Mouse (Mus musculus) adrenal gland, adult 18-20 months (tissue): ENCODE data around the gene Dao. TPM values are rescaled to one million over a fixed set of nuclear protein-coding genes. Genes with fewer than 3 reads are reported as not detected.

Experiments used
- DNase-seq, 2 experiments: peaks; one replicate each; pipeline ENCODE4 v3.0.0; 2021 to 2022; ENCODE audit warnings: low spot score in 2 of 2
- total RNA-seq, 2 experiments: library from RNA; stranded (reverse); gene quantifications; 1 replicate in 1 of 2; 2 replicates in 1 of 2; pipeline ENCODE4 v1.2.3; 2021

The Dao gene
- total RNA-seq, 2 experiments from 2014 or later, result 0.20 TPM; not detected in 1

DNA sequence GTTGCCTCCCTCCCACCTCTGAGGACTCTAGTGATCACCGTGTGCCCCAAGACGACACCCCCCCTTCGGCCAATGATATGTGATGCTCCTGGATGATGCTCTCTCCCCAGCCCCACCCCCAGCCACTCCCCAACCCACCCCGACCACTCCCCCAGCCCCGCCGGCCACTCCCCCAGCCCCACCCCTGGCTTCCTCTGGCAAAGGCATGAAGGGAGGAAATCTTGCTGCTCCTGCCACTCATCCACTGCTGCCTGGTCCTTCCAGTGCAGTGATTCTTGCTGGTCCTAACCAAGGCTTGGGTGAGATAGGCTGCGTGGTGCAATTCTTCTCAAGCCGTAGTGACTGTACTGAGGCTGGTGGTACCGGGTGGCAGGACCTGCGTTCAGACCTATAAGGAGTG, 21.4 kb downstream of the Dao start:
- no peak for DNase-seq

DNA sequence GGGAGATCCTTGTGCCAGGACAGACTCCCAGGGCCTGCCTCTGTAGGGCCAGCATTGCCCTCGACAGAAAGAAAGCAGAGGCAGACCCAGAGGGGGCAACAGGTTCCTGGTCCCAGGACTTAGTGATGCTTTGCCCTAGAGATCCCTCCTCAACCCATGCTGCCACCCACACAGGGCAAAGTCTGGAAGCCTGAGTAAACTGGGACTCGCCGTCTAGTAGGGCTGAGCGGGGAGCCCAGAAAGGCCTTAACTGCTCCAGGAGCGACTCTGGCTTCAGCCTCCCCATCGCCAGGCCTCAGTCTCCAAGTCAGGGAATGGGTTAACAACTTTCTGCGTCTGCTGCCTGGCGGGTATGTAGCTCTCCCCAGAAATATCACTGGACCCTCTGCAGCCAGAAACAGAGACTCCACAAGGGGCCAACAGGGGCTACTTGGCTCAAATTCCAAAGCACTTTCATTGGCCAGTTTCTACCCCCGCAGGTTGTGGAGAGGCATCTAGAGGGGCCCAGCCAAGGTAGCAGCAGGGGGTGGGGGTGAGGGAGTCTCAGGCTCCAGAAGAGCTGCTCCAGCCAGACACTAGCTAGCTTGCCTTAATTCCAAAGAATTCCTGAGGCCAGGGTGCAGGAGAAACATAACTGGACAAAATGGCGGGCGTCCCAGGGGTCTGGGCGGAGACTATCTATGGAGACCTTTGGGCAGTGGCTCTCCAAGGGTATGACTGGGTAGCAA, 23.9 kb downstream of the Dao start:
- no peak for DNase-seq

DNA sequence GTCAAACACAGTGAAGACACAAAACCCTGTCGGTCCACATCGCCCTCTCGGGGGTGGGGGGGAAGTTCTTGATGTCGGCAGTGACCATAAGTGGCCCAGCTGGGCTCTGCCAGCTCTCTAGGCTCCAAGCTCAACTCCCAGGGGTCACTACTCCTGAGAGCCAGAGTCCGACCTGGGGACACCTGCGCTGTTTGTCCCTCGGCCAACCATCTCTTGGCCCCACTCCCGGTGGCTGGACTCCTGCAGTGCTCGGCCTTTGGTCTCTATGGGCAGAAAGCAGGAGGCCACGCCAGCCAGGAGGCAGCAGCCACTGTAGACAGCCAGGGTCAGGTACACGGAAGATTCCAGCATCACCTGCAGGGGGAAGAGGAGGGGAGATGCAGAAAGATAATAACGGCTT, 24.6 kb downstream of the Dao start:
- no peak for DNase-seq

DNA sequence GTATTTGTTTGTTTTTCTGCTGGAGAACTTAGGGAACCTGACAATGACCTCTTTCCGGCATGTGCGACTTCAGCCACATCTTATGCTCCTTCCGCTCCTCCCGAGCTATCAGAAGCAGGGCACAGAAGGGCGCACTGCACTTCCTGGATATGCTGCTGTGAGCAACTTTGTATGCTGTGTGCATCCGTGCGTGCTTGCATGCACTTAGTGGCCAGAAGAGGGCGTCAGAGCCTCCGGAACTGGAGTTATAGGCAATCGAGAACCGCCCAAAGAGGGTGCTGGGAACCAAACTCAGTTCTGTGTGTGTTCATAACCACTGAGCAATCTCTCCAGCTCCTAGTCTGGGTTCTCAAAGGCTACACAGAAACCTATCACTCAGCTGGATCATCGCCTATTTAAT, 27.1 kb downstream of the Dao start:
- no peak for DNase-seq

DNA sequence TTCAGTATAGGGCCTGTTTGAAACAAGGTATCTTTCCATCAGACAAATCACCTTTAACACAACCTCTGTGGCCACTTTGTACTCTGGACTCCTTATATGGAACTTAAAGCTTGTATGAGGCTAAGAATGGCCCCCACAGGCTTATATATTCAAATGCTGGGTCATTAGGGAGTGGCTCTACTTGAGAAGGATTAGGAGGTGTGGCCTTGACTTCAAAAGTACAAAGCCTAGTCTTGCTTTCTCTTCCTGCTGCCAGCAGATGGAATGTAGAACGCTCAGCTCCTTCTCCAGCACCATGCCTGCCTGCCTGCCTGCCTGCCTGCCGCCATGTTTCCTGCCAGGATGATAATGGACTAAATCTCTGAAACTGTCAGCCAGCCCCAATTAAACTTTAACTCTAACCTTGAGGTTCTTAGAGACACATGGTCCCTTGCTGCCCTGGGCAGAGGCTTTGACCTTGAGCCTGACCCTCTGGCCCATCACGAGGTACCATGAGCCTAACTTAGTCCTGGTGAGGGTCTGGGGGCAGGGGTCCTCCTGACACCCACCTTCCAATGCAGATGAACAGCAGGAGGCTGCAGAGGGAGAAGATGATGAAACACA, 28.8 kb downstream of the Dao start:
- DNase-seq, result no peak

DNA sequence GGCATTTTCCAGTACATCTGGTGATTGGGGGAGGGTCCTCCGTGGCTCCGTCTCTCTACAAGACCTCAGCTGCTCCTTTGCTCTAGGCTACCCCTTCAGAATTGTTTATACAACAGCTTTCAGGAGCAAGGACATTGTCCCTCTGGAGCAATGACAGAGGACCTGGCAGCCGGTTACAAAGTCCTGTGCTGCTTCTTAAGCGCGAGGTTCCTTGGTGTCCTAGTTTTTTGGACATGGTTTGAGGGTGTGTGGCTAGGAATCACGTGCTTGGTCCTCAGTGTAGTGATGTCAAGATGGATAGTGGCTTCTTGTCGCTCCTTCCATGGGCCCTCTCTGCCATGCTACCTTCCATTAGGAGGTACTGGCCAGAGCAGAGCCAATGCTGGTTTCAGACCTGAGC, 30.9 kb downstream of the Dao start:
- no peak for DNase-seq

DNA sequence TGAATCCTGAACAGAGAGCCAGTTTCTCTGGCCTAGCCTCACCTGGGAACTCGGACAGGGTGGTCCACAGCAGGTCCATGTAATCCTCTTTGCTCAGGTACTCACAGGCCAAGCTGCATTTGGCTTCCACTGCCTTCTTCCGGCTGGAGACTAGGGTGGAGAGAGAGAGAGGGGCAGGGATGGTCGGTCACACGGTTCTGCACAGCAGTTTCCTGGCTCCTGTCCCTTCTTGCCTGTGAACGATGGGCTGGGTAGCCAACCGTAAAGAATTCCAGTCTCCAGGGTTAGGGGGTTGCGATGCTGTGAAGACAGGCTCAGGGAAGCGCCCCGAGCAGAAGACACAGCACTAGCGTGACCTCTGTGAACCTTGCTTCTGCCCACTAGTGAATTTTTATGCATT, 31.6 kb downstream of the Dao start:
- DNase-seq, result no peak

DNA sequence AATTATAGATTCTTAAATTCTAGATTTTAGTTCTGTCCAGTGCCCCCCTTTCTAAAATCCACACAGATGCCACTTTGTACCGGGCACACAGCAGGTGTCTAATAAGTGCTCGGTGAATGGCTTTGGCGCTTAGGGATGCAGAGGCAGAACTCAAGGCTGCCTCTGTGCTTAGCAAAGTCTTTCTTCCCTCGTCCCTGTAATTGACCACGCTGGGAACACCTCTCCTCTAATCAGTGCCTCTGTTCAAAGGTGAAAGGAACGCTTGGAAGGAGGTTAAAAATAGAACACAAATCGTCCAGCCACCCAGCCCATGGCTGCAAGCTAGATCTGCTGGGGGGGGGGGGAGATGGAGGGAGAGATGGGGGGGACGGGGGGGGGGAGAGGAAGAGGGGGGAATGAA, 37.0 kb downstream of the Dao start:
- no peak for DNase-seq

DNA sequence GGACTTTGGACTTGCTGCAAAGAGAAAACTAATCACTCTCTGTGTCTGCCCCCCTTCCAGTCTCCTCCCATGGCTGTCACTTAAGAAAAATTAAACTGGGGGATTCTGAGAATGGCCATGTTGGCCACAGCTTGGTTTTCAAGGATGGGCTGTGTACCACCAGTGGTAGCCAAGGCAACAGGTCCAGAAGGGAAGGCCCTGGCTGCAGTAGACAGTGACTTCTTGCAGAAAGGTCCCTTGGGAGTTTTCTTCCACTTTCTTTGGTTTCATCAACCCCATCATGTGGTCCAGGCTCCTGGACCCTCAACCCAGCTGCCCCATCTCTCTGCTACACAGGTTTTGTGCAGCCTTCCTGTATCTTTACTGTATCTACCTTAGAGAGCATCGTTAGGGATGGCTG, 37.4 kb downstream of the Dao start:
- no peak for DNase-seq

DNA sequence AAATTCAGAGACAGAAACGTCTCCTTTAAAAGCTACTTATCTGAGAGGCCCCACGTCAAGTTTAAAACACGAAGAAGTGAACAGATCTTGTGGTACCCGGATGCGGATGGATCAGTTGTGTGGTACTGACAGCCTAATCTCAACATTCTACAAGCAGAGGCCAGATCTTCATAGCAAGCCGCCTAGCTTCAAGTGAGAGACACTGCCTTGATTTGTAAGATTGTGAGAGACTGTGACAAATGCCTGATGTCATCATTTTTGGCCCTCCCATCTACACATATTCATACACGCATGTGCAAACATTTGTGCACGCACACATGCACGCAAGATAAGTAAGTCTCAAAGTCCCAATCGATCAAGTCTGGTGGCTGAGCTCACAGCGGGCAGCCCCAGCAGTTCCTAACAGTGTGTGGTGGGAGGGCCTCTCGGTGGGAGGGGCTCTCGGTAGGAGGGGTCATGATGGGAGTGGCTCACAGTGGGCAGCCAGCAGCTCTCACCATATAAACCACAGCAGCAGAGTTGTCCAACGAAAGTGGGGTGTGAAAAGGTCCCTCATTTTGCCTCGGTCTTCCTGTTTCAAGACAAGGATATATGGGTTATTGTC, 37.9 kb downstream of the Dao start:
- peak in 1 of 2 experiments; percentile 23 for DNase-seq

DNA sequence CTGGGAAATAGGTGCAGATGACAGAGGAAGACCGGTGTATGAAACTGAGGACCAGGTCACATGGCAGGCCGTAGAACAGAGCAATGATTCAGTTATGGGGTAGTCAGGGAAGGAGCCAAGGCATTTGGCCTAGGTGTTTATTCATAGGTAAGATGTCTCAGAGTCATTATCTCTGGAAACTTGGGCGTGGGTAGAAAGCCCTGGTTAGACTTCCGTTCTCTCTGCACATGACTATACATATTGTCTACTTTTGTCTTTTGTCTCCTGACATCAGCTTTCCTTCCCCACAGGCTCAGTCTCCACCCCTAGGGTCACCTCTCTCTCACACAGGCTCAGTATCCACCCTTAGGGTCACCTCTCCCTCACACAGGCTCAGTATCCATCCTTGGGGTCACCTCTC, 40.3 kb downstream of the Dao start:
- DNase-seq, result no peak

DNA sequence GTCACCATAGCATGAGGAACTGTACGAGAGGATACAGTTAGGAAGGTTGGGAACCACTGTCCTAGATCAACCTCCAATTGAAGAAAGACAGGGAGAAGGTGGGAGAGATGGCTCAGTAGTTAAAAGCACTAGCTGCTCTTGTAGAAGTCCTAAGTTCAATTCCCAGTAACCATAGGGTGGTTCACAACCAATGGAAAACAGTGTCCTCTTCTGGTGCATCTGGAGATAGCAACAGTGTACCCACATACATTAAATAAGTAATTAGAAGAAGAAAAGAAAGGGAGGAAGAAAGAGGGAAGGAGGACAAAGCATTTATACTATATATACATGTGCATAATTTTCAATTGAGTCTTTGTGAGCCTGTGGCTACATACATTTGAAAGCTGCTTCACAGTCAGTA, 41.6 kb downstream of the Dao start:
- DNase-seq, result no peak

DNA sequence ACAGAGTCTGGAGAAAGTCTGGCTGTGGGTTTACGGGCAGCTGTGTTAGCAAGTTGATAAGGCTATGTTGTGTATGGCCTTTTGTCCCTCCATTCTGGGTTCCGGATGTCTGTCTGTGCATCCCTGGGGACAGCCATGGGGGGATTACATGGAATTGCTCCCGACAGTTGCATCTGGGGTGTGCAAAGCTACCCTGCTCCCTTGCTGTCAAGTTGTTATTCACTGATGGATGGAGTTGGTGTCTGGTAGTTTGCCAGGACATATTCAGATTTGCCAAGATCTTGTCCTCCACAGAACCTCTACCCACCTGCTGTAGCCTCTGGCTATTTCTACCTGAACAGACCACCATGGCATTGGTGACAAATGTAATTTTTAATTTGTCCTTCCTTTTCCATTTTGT, 42.6 kb downstream of the Dao start:
- no peak for DNase-seq

DNA sequence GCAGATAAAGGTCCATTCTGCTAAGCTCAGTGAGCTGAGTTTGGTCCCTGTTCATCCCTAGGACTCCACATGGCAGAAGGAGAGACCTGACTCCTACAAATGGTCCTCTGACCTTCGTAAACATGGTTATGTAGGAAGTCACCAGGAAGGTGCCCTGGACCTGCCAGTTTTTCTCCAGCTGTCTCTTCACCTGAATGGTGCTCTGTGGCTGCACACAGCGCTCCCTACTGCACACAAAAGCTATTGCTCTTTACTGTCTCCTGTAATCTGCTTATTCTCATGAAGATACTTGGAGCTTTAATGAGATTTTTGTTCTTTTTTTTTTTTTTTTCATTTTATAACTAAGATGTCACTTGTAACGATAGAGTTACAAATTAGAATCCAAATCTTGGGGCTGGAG, 43.1 kb downstream of the Dao start:
- no peak for DNase-seq

DNA sequence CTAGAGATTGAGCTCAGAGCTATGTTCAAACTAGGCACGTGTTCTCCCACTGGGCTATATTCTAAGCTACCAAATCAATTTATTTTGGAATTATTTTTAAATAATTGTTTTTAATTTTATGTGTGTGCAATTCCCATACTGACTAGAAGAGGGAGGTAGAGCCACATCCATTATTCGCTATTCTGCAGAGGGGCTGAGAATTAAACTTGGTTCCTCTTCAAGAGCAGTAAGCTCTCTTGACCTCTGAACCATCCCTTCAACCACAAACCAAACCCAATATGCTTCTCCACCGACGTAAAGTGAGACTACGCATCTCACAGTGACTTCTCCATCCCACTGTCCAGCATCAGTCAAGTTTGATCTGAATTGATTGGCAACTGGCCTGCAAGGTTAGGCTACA, 43.7 kb downstream of the Dao start:
- no peak for DNase-seq

DNA sequence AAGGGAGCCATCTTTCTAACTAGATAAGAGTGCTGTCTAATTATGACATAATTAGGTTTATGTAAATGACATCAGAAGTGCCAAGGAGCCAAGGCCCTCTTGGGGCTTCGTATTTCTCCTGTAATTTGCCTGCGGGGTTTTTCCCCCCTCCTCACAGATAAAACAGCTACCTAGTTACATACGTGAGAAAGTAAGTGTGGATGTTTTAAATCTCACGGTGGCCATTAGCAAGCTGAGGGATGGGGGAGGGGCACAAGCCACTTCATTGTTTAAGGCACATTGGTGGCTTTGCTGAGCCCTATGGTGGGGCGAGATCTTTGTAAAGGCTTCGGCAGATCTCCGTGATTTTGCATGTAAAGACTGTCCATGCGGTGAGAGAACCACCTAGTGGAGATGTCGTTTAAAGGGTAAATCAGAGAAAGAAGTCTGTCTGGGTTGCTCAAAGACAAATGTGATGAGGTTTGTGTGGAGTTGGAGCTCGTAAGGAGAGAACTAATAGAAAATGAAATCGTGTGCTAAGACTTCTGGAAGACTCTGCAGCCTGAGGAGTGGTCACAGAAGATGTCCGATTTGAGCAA, 45.3 kb downstream of the Dao start:
- DNase-seq, result no peak

DNA sequence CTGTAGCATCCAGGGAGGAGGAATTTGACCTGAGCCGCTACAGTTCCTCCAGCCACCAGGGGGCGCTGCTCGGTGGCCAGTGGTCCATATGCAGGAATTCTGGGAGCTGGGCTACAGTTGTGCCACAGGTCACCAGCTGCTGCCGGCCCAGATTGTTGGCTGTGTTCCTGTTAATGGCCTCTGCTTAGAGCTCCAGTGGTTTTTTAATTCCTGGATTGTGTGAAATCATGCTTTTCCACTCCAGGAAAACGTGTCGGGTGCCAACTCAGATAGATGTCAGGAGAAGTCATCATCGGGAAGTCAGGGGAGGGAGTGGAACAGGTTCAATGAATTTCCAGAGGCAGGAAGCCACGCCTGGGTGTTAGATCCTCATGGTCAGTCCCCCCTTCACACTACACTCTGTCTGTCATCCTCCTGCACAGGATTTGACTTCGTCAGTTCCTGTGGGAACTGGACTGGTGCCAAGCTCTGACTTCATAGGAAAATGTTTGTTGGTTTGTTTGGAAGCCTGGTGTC, 48.8 kb downstream of the Dao start:
- peak; percentile 72 to 80 for DNase-seq

DNA sequence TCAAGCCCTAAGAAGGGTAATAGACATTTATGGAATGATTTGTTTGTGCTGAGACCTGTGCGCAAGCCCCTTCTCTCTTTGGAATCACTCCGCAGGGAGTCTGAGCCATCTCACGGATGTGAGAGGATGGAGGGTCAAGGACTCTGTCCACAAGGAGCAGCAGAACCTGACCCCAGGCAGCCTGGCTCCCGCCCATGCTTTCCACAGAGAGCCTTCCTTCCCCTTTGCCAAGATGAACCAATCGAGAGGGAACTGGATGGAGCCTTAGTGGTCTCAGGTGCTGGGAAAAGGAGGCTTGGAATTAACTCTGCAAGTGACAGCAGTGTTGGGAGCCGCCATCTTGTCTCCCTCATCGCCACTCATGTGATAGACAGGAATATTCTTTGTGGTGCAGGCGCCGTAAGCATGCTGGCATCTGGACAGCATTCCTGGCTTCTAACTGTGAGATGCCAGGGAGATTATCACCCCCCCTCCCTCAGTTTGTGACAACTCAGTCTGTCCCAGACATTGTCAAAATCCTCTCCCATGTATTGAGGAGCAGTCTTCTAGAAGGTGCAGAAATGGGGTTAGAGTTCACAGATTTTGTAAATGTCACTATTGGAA, 53.7 kb downstream of the Dao start:
- DNase-seq, result no peak

DNA sequence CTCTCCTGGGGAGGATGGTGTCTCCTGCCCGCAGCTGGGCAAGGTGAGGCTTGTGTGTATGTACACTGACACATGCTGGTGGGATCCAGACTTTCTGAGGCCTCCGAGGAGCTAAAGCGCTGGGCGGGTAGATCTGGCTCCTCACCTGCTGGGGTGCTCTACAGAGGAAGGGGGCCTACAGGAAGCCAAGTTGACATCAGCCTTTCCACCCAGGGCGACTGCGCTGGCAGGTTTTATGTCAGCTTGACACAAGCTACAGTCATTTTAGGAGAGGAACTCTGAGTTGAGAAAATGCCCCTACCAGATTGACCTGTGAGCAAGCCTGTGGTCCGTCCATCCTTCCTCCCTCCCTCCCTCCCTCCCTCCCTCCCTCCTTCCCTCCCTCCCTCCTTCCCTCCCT, 58.2 kb downstream of the Dao start:
- DNase-seq, result no peak

DNA sequence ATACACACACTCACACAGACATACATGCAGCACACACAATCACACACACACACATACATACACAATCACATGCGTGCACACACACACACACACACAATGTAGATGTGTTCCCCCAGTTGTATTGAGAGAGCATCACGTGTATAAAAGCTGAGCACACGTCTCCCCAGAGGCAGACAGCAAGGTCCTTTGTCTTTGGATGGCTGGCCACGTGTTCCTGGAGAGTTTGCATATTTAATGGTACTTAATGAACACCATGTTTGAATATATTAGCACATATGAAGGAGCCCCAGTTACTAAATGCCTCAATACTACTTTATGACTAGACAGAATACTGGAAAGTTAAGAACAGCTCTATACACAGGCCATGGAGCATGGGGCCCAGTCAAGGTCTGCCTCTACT, 60.5 kb downstream of the Dao start:
- no peak for DNase-seq

DNA sequence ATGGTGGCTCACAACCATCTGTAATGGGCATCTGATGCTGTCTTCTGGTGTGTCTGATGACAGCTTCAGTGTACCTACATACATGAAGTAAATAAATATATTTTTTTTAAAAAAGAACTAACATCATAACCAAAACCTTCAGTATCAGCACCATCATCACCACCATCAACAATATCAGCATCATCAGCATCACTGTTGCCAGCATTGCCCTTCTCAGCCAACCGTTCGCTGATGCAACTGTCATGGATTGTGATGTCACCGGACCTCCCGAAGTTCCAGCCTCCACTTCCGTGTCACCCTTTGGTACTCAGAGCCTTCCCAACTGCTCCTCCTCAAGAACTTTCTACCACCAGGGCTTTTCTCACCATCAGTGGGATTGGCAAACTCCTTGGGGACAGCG, 61.7 kb downstream of the Dao start, which contains the start of gene Usp30:
TSS of gene Usp30 (plus strand) at position 301 of the 400 bp plus-strand sequence.
- no peak for DNase-seq

DNA sequence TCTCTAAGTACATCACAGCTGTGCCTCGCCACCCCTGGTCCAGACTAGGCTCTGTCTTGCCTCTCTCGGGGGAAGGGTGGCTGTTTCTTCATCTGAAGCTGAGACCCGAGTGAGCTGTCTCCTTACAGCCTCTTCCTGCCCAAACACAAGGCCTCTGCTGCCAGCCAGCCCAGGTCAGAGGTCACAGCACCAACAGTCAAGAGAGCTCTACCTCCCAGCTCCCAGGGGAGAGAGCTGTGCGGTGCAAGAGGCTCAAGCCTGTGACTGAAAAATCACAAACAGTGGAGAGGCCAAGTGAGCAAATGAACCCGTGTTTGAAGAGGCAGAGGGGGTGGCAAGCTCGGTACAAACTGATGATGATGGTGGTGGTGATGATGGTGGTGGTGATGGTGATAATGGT, 63.1 kb downstream of the Dao start:
- DNase-seq, result no peak
